Mouse (Mus musculus) forebrain, embryonic 11.5 days (tissue): ENCODE measurements around the gene Cplx2. TPM values are rescaled to one million over a fixed set of nuclear protein-coding genes. Genes with fewer than 3 reads are reported as not detected.

Source experiments
- ATAC-seq: fragments of 200-750 bp; cut with Nextera tagmentation; replicated peaks from 2 replicates; pipeline ENCODE4 v1.8.0; 2017; ENCODE audit warnings: moderate TSS enrichment; ENCODE audit not compliant: low FRiP score
- DNase-seq: peaks from one replicate; pipeline ENCODE4 v3.0.0-alpha.2; 2017; ENCODE audit warnings: low spot score
- H3K27ac ChIP-seq: fragments of 300-500 bp; sonication (generic); 2 replicates; pipeline ENCODE4 v1.5.1; 2014; ENCODE audit warnings: low read depth, low read length
- H3K27me3 ChIP-seq: fragments of 300-500 bp; sonication (generic); 2 replicates; pipeline ENCODE4 v1.6.1; 2014; ENCODE audit warnings: mild to moderate bottlenecking, low read length, mixed read lengths; ENCODE audit not compliant: control insufficient read depth, insufficient read depth
- H3K36me3 ChIP-seq: fragments of 300-500 bp; sonication (generic); 2 replicates; pipeline ENCODE4 v1.6.1; 2014; ENCODE audit warnings: mild to moderate bottlenecking, low read length, moderate library complexity, mixed read lengths; ENCODE audit not compliant: control insufficient read depth, insufficient read depth
- H3K4me1 ChIP-seq: fragments of 300-500 bp; sonication (generic); replicated peaks from 2 replicates; pipeline ENCODE4 v1.6.1; 2014; ENCODE audit warnings: low read length, mixed read lengths; ENCODE audit not compliant: control insufficient read depth, insufficient read depth
- H3K4me2 ChIP-seq: fragments of 300-500 bp; sonication (generic); 2 replicates; pipeline ENCODE4 v1.6.1; 2014; ENCODE audit warnings: low read depth, mild to moderate bottlenecking, low read length, moderate library complexity, mixed read lengths; ENCODE audit not compliant: severe bottlenecking
- H3K4me3 ChIP-seq: fragments of 300-500 bp; sonication (generic); 2 replicates; pipeline ENCODE4 v1.5.1; 2014; ENCODE audit warnings: low read depth, low read length
- H3K9ac ChIP-seq: fragments of 300-500 bp; sonication (generic); 2 replicates; pipeline ENCODE4 v1.6.1; 2014; ENCODE audit warnings: low read length
- H3K9me3 ChIP-seq: fragments of 300-500 bp; sonication (generic); 2 replicates; pipeline ENCODE4 v1.6.1; 2016; ENCODE audit warnings: low read length, mixed read lengths; ENCODE audit not compliant: control insufficient read depth
- WGBS: fragments of 180-500 bp; shearing (Covaris S2); extraction: QIAGEN DNeasy Blood & Tissue Kit; methylation state at CpG from one replicate; pipeline ENCODE4 v1.1.7; 2014; 5-methylcytosine and 5-hydroxymethylcytosine counted together
- polyA plus RNA-seq: library from polyadenylated mRNA; unstranded; fragments of >200 nt; fragmentation: Nextera tagmentation; extraction: Ambion mirVana; gene quantifications from 2 replicates; pipeline ENCODE4 v1.2.1, GENCODE M21; 2014

The Cplx2 gene
- polyA plus RNA-seq, 1 experiment from 2014 or later, result 11.8 TPM

DNA sequence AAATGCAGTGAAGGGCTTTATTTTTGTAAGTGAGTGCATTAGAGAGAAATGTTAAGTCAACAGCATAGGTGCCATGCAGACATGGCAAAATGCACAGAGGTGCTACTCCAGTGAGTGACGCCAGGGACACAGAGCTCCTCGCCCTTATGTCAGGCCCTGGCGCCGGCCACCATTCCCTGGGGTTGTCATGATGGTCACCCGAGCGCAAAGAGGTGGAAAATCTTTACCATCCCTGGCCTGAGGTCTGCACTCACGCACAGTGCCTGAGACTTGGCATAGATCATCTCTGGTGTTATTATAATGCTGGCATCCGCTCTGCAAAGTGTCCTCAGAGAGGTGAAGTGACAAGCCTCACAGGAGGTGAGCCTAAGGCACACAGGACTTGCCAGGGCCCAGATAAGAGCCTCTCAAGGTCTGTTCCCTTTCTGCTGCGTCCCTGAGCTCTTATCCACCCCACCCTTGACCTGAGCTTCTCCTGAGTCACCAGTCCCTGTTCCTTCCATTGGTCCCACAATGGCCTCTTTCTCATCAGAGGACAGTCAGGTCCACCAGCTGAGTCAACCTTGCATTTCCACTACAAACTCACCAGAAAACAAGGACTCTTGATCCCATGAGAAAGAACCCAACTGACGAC lies 21.9 kb upstream of the Cplx2 start:
- Histone ChIP-seq H3K4me1 (no peaks in the 10 kb centered on the region), H3K27me3 (no peaks in the 10 kb centered on the region), H3K4me2 (no peak overlapping the region), H3K9me3 (no peaks in the 10 kb centered on the region), H3K4me3 (no peak overlapping the region), H3K9ac (no peak overlapping the region), H3K36me3 (no peaks in the 10 kb centered on the region), H3K27ac (no peak overlapping the region)
- WGBS, result 86% methylated on average over 10 of the region's 10 CpGs
- ATAC-seq (no peak), DNase-seq (no peak)

DNA sequence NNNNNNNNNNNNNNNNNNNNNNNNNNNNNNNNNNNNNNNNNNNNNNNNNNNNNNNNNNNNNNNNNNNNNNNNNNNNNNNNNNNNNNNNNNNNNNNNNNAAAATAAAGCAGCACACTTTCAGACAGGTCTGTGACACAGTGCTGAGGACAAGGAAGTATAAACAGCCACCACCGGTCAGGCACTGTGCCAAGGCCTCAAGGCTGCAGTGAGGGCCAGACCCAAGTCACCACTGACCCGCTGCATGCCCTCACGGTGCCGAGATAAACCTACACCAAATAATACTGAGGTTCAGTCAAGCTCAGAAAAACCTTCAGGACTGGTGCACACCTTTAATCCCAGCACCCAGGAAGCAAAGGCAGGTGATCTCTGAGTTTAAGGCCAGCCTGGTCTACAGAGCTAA lies 13.7 kb upstream of the Cplx2 start:
- DNase-seq, result no peak
- WGBS, result 93% methylated on average over 4 of the region's 4 CpGs
- Histone ChIP-seq H3K9ac (no peak overlapping the region), H3K4me3 (no peak overlapping the region), H3K36me3 (no peaks in the 10 kb centered on the region), H3K4me2 (no peak overlapping the region), H3K27me3 (no peaks in the 10 kb centered on the region), H3K9me3 (no peaks in the 10 kb centered on the region), H3K27ac (no peak overlapping the region), H3K4me1 (no peaks in the 10 kb centered on the region)
- no peak for ATAC-seq

DNA sequence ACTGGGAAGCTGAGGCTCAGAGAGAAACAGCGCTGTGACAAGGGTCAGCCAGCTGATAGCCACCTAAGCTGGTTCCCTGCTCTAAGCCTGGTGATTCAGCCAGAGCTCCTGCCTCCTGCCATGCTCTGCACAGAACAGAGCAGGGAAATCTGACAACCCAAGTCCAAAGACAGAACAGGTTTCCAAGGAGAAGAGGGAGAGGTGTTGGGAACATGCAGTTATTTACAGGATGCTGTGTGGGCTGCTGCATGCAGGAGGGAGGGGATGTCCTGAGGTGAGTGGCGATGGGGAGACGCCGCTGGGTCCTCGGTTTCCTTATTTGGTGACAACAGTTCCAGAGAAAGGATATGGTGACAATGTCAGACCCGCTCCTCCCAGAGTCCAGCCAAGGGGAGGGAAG lies 12.0 kb upstream of the Cplx2 start:
- WGBS, result 96% methylated on average over 6 of the region's 6 CpGs
- no peak overlapping the region for H3K27ac ChIP-seq

DNA sequence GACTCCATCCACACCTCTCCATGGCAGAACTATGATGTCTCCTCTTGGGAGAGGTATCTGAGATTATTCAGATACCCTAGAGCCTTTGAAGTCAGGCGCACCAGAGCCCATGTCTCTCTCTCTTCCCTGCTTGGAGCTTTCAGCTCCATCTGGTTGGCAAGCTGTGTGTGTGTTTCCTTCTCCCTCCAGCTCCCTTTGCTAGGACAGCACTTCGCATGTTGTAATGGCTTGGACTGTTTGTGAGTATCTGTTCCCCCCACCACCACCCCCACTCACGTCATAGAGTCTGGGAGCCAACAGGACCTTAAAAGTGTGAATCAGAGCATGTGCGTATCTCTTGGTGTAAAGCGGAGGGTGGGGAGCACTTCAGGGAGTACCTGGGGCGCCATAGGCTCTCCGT lies 6.5 kb upstream of the Cplx2 start:
- H3K4me3 ChIP-seq, result no peak overlapping the region
- H3K4me1 ChIP-seq, result no peaks in the 10 kb centered on the region
- H3K9ac ChIP-seq, result no peak overlapping the region
- no peaks in the 10 kb centered on the region; the same call in 1 of the 2 replicates for H3K27me3 ChIP-seq
- DNase-seq, result no peak
- H3K36me3 ChIP-seq, result no peaks in the 10 kb centered on the region
- 86% methylated on average over 7 of the region's 7 CpGs for WGBS
- H3K4me2 ChIP-seq, result no peak overlapping the region
- H3K27ac ChIP-seq, result no peak overlapping the region
- no peaks in the 10 kb centered on the region for H3K9me3 ChIP-seq
- no peak for ATAC-seq

More for the DNA sequence above, 12.0 kb upstream of the Cplx2 start:
- Histone ChIP-seq H3K9ac (no peak overlapping the region), H3K27me3 (no peaks in the 10 kb centered on the region), H3K4me2 (no peak overlapping the region), H3K4me1 (no peaks in the 10 kb centered on the region), H3K9me3 (no peaks in the 10 kb centered on the region), H3K36me3 (no peaks in the 10 kb centered on the region), H3K4me3 (no peak overlapping the region)
- DNase-seq (no peak), ATAC-seq (no peak)

DNA sequence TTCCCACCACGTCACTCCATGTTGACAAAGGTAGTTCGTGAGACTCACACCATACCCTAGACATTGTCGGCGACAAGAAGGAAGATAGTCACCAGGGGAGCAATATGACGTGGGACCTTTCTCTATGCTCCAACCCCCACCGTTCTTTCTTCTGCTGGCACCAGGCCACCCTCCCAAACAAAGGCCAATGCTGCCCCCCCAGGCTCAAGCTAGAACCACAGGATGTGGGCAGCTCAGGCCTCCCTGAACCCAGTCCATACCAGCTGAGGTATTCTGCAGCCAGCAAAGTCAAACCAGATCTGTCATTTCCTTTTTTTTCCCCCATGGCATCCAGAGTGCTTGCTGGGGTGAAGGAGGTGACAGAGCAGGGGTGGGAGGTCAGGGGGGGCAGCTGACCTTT lies 3.4 kb upstream of the Cplx2 start:
- Histone ChIP-seq H3K36me3 (no peaks in the 10 kb centered on the region), H3K4me1 (peaks cover 9% of the 10 kb centered on the region; the same call in 1 of the 2 replicates), H3K27me3 (peaks cover 6% of the 10 kb centered on the region; the same call in 1 of the 2 replicates), H3K4me3 (no peak overlapping the region), H3K27ac (no peak overlapping the region), H3K9me3 (no peaks in the 10 kb centered on the region), H3K4me2 (no peak overlapping the region), H3K9ac (no peak overlapping the region)
- no peak for ATAC-seq
- DNase-seq, result no peak
- 85% methylated on average over 6 of the region's 6 CpGs for WGBS

DNA sequence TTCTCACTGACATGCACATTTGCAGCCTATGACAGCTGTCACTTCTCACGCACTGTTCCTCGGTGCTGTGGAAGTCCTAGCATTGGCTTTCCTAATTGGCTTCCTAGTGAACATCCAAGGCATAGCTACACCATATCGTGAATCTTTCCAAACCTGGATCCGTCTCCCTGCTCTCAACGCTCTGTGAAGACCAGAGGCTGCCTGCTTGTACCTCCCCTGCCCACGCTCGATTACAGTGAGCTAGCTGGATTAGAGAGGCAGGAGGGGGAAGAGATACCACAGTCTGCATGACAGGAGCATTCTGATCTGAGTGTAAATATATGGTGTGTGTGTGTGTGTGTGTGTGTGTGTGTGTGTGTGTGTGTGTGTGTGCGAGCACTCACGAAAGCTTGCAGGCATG lies 3.0 kb upstream of the Cplx2 start:
- Histone ChIP-seq H3K4me1 (peaks cover 9% of the 10 kb centered on the region; the same call in 1 of the 2 replicates), H3K9me3 (no peaks in the 10 kb centered on the region), H3K9ac (no peak overlapping the region), H3K4me2 (no peak overlapping the region), H3K27me3 (peaks cover 6% of the 10 kb centered on the region; the same call in 1 of the 2 replicates), H3K36me3 (no peaks in the 10 kb centered on the region), H3K4me3 (no peak overlapping the region), H3K27ac (no peak overlapping the region)
- DNase-seq (no peak), ATAC-seq (no peak)
- 85% methylated on average over 9 of the region's 9 CpGs for WGBS

DNA sequence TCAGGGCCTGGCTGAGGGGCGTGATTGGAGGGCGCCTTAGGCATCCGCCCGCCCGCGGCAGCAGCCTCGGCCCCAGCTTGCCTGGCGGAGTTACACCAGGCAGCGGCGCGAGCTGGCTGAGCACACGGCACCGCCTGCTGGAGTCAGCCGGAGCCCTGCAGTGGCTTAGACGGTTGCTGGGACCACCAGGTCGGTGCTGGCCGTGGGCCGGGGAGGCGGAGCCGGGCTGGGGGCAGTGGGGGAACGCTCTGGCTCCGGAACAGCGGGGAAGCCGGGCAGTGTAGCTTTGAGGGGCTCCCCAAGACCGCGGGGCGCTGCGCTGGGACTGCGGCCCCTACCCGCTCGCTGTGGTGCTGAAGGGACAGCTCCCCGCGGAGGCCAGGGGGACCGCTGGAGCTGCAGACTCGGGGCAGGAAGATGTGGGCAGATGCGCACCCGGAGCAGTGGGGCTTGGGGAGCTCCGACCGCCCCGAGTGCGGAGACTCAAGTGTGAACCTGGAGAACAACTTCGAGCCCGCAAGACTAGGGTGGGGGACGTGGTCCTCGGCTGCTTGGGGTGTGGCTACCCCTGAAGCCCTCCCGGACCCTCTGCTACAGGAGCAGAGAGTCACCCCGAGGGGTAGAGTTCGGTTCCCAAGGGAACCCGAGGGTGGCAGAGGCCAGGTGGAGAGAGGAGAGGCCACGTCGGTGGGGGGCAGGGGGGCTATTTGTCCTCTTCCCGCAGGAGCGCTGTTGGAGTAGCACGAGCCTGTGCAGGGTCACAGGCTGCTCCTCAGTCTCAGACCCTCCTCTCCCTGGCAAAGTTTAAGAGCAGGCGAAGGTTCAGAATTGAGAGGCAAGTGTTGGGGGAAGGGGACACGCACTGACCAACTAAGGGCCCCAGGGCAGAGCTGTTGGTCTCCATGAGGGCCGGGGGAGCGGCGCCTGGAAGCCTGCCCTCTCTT lies 510 bp downstream of the Cplx2 start:
- H3K4me1 ChIP-seq, result peaks cover 9% of the 10 kb centered on the region; the same call in 1 of the 2 replicates
- H3K27ac ChIP-seq, result peak overlapping the region; percentile 1; the same call in 1 of the 2 replicates
- H3K4me3 ChIP-seq, result peak overlapping the region; percentile 36
- ATAC-seq, result peak; percentile 87
- no peaks in the 10 kb centered on the region for H3K9me3 ChIP-seq
- H3K36me3 ChIP-seq, result no peaks in the 10 kb centered on the region
- peaks cover 6% of the 10 kb centered on the region; the same call in 1 of the 2 replicates for H3K27me3 ChIP-seq
- H3K9ac ChIP-seq, result peak overlapping the region; percentile 55
- peak overlapping the region; percentile 85 for H3K4me2 ChIP-seq
- under 1% methylated on average over 55 of the region's 59 CpGs for WGBS
- DNase-seq, result peak; percentile 95

DNA sequence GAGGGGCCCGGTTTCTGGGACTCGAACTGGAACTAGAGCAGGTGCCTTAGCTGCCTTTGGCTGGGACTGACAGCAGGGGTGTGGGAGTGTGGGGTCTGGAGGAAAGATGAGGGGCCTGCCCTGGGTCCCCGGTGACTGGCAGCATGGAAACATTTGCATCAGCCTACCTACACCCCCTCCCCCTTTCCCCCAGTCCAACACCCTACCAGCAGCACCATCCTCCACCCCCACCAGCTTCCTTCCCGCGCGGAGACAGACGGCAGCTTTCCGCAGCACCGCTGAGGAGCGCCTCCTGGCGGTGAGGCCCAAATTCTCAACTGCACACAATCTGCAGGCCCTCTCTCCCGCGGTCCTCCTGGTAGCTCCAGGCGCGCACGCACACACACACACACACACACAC lies 1.5 kb downstream of the Cplx2 start:
- DNase-seq (peak; percentile 89), ATAC-seq (peak; percentile 60)
- Histone ChIP-seq H3K4me1 (peaks cover 9% of the 10 kb centered on the region; the same call in 1 of the 2 replicates), H3K4me2 (peak overlapping the region; percentile 85), H3K9me3 (no peaks in the 10 kb centered on the region), H3K4me3 (peak overlapping the region; percentile 36; the same call in 1 of the 2 replicates), H3K36me3 (no peaks in the 10 kb centered on the region), H3K27me3 (peaks cover 6% of the 10 kb centered on the region; the same call in 1 of the 2 replicates), H3K9ac (peak overlapping the region; percentile 29; the same call in 1 of the 2 replicates), H3K27ac (no peak overlapping the region)
- WGBS, result 0% methylated on average over 16 of the region's 16 CpGs
